Mouse (Mus musculus): ENCODE measurements around the gene Rnf223. TPM values are rescaled to one million over a fixed set of nuclear protein-coding genes. Genes with fewer than 3 reads are reported as not detected.
"Not testable (repeated sequence)": the region's sequence is repeated elsewhere in the genome, so short reads cannot be mapped to it uniquely, and the experiment has no call there.

Gene Rnf223
- total RNA-seq, 4 experiments from 2014 or later: not detected

GRCm38 (mm10) chr4:156128746-156129145 is 1.6 kb upstream of the Rnf223 start:
- DNase-seq (ENCODE audit: low spot score in 2 of 2): no peak

GRCm38 (mm10) chr4:156130940-156131339 is 627 bp downstream of the Rnf223 start:
- DNase-seq (ENCODE audit: low spot score in 2 of 2): no peak

- DNase-seq (ENCODE audit: low spot score in 2 of 2): no peak
These were observed 3.0 kb downstream of the Rnf223 start for GRCm38 (mm10) chr4:156133334-156133733.

- DNase-seq (ENCODE audit: low spot score in 2 of 2): no peak
These were observed 3.8 kb downstream of the Rnf223 start for GRCm38 (mm10) chr4:156133943-156134605.

- DNase-seq (ENCODE audit: low spot score in 2 of 2): no peak
These were observed 4.8 kb downstream of the Rnf223 start for GRCm38 (mm10) chr4:156135112-156135511.

GRCm38 (mm10) chr4:156135801-156136200 is 5.5 kb downstream of the Rnf223 start:
- no peak for DNase-seq (ENCODE audit: low spot score in 2 of 2)

- DNase-seq (ENCODE audit: low spot score in 2 of 2): no peak
These were observed 6.2 kb downstream of the Rnf223 start for GRCm38 (mm10) chr4:156136285-156137100.

- not testable (repeated sequence) for DNase-seq (ENCODE audit: low spot score in 2 of 2)
These were observed 20.6 kb downstream of the Rnf223 start for GRCm38 (mm10) chr4:156150887-156151286.

- no peak for DNase-seq (ENCODE audit: low spot score in 2 of 2)
These were observed 24.5 kb downstream of the Rnf223 start for GRCm38 (mm10) chr4:156154771-156155170.

GRCm38 (mm10) chr4:156166477-156166876 is 36.2 kb downstream of the Rnf223 start:
- no peak for DNase-seq (ENCODE audit: low spot score in 2 of 2)

- no peak for DNase-seq (ENCODE audit: low spot score in 2 of 2)
These were observed 38.3 kb downstream of the Rnf223 start for GRCm38 (mm10) chr4:156168611-156169010.

GRCm38 (mm10) chr4:156169129-156169528 is 38.8 kb downstream of the Rnf223 start:
- no peak for DNase-seq (ENCODE audit: low spot score in 2 of 2)

GRCm38 (mm10) chr4:156171828-156172227 is 41.5 kb downstream of the Rnf223 start:
- DNase-seq (ENCODE audit: low spot score in 2 of 2): no peak

GRCm38 (mm10) chr4:156177630-156178029 is 47.3 kb downstream of the Rnf223 start:
- no peak for DNase-seq (ENCODE audit: low spot score in 2 of 2)

Other genes starting within 250 kb of the Rnf223 start
- 10 to 100 TPM; 14.2 to 17.0 (median 14.9) TPM for gene Pusl1, start 238.7 kb upstream of the Rnf223 start, total RNA-seq (2022)
- 1 to 10 TPM; 5.6 to 8.3 (median 7.2) TPM for gene Acap3, start 238.7 kb upstream of the Rnf223 start, total RNA-seq (2022)
- gene Ube2j2, start 186.7 kb upstream of the Rnf223 start, total RNA-seq (2022): 10 to 100 TPM; 53.4 to 69.1 (median 58.7) TPM
- gene C1qtnf12, start 168.2 kb upstream of the Rnf223 start, total RNA-seq (2022): 10 to 100 TPM; 14.6 to 22.4 (median 20.8) TPM
- 1 to 10 TPM in 3 of 4 experiments, under 1 TPM in 1; 0.94 to 1.8 (median 1.6) TPM for gene B3galt6, start 137.9 kb upstream of the Rnf223 start, total RNA-seq (2022)
- 10 to 100 TPM; 68.8 to 85.8 (median 77.5) TPM for gene Sdf4, start 137.6 kb upstream of the Rnf223 start, total RNA-seq (2022)
- 1 to 10 TPM in 3 of 4 experiments, under 1 TPM in 1; 0.65 to 1.9 (median 1.4) TPM for gene Tnfrsf4, start 116.7 kb upstream of the Rnf223 start, total RNA-seq (2022)
- not detected for gene Tnfrsf18, start 104.3 kb upstream of the Rnf223 start, total RNA-seq (2022)
- gene Ttll10, start 71.1 kb upstream of the Rnf223 start, total RNA-seq (2022): not detected
- 1 to 10 TPM; 2.1 to 4.2 (median 2.4) TPM for gene 9430015G10Rik, start 20.5 kb upstream of the Rnf223 start, total RNA-seq (2022)
- 1 to 10 TPM; 3.3 to 5.9 (median 4.4) TPM for gene Agrn, start 67.0 kb downstream of the Rnf223 start, total RNA-seq (2022)
- gene Isg15, start 70.3 kb downstream of the Rnf223 start, total RNA-seq (2022): under 1 TPM in 2 of 4 experiments, not detected in 2; 0.34 to 0.67 TPM
- 1 to 10 TPM; 4.3 to 6.3 (median 4.8) TPM for gene AW011738, start 72.8 kb downstream of the Rnf223 start, total RNA-seq (2022)
- gene Perm1, start 85.4 kb downstream of the Rnf223 start, total RNA-seq (2022): 100 to 1,000 TPM; 149 to 208 (median 179) TPM
- gene Plekhn1, start 104.3 kb downstream of the Rnf223 start, total RNA-seq (2022): 1 to 10 TPM; 5.5 to 6.6 (median 6.2) TPM
- 10 to 100 TPM; 30.9 to 38.1 (median 32.1) TPM for gene Noc2l, start 105.5 kb downstream of the Rnf223 start, total RNA-seq (2022)
- not detected for gene Samd11, start 125.1 kb downstream of the Rnf223 start, total RNA-seq (2022)
- not detected for gene Vmn2r-ps159, start 200.6 kb downstream of the Rnf223 start, total RNA-seq (2022)

Data from gastrocnemius, adult 8-10 months (tissue).